Mouse (Mus musculus): ENCODE measurements around the gene Fbxo10. TPM values are rescaled to one million over a fixed set of nuclear protein-coding genes. Genes with fewer than 3 reads are reported as not detected.

Gene Fbxo10
- polyA plus RNA-seq (2014; fragmentation: Nextera tagmentation; extraction: Ambion mirVana), result 14.7 and 15.7 TPM in 2 replicates

DNA sequence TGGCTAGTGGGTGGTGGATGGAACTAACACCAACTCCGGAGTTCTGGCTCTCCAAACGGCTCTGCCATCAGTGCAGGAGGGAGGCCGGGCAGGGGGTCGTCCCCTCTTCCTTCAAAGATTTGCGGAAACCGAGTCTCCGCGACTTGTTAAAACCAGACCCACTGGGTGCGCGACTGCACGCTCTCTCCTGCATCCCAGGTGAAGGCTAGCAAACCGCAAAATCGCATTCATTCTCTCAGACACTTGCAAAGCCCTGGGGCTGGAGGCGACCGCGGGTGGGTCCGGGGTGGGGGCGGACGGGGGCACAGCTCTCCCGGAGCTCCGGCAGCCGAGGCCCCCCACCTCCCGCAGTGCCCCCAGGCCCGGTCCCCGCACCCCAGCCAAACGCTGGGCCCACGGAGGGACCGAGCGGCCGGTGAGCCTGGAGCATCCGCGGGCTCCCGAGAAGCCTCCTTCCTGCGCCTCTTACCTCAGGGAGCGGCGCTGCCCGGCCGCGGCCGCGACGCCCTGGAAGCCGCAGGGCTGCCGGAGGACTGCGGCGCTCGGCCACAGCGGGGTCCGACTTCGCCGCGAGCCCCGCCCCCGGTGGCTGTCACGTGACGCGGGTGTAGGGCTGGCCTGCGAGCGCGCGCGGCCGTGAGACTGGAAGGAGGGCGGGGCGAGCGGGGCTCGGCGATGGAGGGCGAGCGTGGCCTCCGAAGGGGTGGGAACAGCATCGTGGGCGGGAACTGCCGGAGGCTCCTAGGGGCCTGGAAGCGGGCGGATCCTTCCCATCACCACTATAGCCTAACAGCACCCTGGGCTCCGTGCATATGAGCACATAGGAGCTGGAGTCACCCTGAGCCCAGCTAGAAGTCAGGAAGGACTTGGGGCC, at the start of gene Fbxo10:
Gene Fbxo10, minus strand, starts transcription at position 584 of the 874 bp plus-strand sequence.
- ATAC-seq (ENCODE audit: low read depth) (peak; percentile 96), DNase-seq (ENCODE audit: low spot score) (peak; percentile 97)
- Histone ChIP-seq H3K9ac (ENCODE audit: low read depth, low read length) (peak within 1 kb of the TSS; percentile 95), H3K27me3 (replicated peaks; ENCODE audit: control insufficient read depth, insufficient read depth, low read length) (no peaks in the 10 kb centered on the region), H3K4me1 (ENCODE audit: control insufficient read depth, insufficient read depth, low read length) (peaks cover 8% of the 10 kb centered on the region), H3K4me2 (ENCODE audit: low read depth, low read length) (peak within 1 kb of the TSS; percentile 56), H3K36me3 (ENCODE audit: control insufficient read depth, insufficient read depth, low read length) (no peaks in the 10 kb centered on the region), H3K4me3 (ENCODE audit: low read depth, low read length) (peak within 1 kb of the TSS; percentile 97), H3K9me3 (ENCODE audit: control insufficient read depth, low read length) (no peaks in the 10 kb centered on the region), H3K27ac (replicated peaks; ENCODE audit: low read depth, low read length) (peak within 1 kb of the TSS; percentile 80)
- 1% methylated on average over 35 of the region's 77 CpGs for WGBS

DNA sequence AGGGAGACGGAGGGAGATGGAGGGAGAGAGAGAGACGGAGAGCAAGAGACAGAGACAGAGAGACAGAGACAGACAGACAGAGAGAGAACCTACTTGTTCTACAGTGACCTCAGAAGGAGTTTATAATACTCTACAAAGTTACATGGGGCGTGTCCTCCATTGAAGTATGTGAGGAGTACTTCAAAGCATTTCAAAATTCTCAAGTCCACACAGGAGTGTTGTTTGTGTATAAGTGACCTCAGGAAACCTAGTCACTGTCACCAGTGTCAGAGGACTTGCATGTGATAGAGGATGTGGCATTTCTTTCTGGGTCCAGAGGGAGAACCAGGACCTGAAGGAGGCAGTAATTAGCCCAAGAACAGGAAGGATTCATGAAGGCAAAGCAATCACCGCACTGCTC, 46.6 kb upstream of the Fbxo10 start:
- Histone ChIP-seq H3K9ac (ENCODE audit: low read depth, low read length) (no peak overlapping the region), H3K27ac (replicated peaks; ENCODE audit: low read depth, low read length) (no peak overlapping the region), H3K36me3 (ENCODE audit: control insufficient read depth, insufficient read depth, low read length) (no peaks in the 10 kb centered on the region), H3K4me1 (ENCODE audit: control insufficient read depth, insufficient read depth, low read length) (no peaks in the 10 kb centered on the region), H3K9me3 (ENCODE audit: control insufficient read depth, low read length) (no peaks in the 10 kb centered on the region), H3K27me3 (replicated peaks; ENCODE audit: control insufficient read depth, insufficient read depth, low read length) (no peaks in the 10 kb centered on the region), H3K4me3 (ENCODE audit: low read depth, low read length) (no peak overlapping the region), H3K4me2 (ENCODE audit: low read depth, low read length) (no peak overlapping the region)
- ATAC-seq (ENCODE audit: low read depth), result no peak
- 65% methylated on average over 4 of the region's 4 CpGs for WGBS
- no peak for DNase-seq (ENCODE audit: low spot score)

DNA sequence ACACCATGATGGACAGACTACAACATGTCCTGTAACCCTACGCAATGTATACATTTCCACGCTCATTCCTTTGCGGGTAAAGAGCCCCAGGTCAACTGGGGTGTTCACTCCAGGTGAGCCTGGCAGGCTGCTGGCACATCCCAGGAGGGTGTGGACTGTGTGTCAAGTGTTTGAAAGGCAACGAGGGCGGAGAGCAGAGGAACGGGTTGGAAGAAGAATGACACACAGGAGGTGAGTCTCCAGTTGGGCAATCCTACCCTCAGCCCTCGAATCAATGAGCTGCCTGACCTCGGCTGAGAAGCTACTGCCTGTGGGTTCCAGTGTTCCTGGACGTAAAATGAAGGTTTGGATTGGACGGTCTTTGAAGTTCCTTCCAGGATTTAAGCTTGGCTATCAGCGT, 36.9 kb upstream of the Fbxo10 start:
- H3K4me2 ChIP-seq (ENCODE audit: low read depth, low read length), result no peak overlapping the region
- H3K27me3 ChIP-seq (replicated peaks; ENCODE audit: control insufficient read depth, insufficient read depth, low read length), result no peaks in the 10 kb centered on the region
- H3K9me3 ChIP-seq (ENCODE audit: control insufficient read depth, low read length), result no peaks in the 10 kb centered on the region
- H3K36me3 ChIP-seq (ENCODE audit: control insufficient read depth, insufficient read depth, low read length), result no peaks in the 10 kb centered on the region
- WGBS, result 84% methylated on average over 11 of the region's 11 CpGs
- no peaks in the 10 kb centered on the region for H3K4me1 ChIP-seq (ENCODE audit: control insufficient read depth, insufficient read depth, low read length)
- H3K9ac ChIP-seq (ENCODE audit: low read depth, low read length), result no peak overlapping the region
- H3K27ac ChIP-seq (replicated peaks; ENCODE audit: low read depth, low read length), result no peak overlapping the region
- ATAC-seq (ENCODE audit: low read depth), result no peak
- no peak for DNase-seq (ENCODE audit: low spot score)
- no peak overlapping the region for H3K4me3 ChIP-seq (ENCODE audit: low read depth, low read length)

DNA sequence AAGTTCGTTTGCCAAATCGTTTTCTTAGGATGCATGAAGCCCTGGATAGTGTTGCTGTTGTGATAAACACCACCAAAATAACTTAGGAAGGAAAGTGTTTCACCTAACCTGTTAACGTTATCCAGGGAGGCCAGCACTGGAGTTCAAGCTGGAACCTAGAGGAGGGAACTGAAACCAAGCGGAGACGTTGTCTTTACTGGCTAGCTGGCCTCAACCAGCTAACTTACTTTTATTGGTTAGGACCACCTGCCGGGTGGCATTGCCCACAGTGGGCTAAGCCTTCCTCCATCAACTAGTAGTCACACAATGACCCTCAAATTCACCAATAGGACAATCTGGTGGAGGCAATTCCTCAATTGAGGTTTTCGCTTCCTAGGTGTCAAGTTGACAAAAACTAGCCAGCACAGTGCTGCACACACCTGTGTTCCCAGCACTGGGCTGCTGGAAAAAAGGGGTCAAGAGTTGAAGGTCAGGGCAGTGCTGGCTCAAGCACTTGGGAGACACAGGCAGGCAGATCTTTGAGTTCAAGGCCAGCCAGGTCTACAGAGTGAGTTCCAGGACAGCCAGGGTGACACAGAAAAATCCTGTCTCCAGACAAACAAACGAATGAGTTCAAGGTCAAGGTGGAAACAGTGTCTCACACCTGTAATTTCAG, 24.2 kb upstream of the Fbxo10 start:
- Histone ChIP-seq H3K9me3 (ENCODE audit: control insufficient read depth, low read length) (no peaks in the 10 kb centered on the region), H3K36me3 (ENCODE audit: control insufficient read depth, insufficient read depth, low read length) (peaks cover 15% of the 10 kb centered on the region; the same call in 1 of the 2 replicates), H3K9ac (ENCODE audit: low read depth, low read length) (no peak overlapping the region), H3K27ac (replicated peaks; ENCODE audit: low read depth, low read length) (no peak overlapping the region), H3K4me1 (ENCODE audit: control insufficient read depth, insufficient read depth, low read length) (peaks cover 8% of the 10 kb centered on the region), H3K27me3 (replicated peaks; ENCODE audit: control insufficient read depth, insufficient read depth, low read length) (no peaks in the 10 kb centered on the region), H3K4me3 (ENCODE audit: low read depth, low read length) (peak overlapping the region; percentile 86), H3K4me2 (ENCODE audit: low read depth, low read length) (peak overlapping the region; percentile 19; the same call in 1 of the 2 replicates)
- WGBS, result 68% methylated on average over 8 of the region's 8 CpGs
- ATAC-seq (ENCODE audit: low read depth) (no peak), DNase-seq (ENCODE audit: low spot score) (no peak)

DNA sequence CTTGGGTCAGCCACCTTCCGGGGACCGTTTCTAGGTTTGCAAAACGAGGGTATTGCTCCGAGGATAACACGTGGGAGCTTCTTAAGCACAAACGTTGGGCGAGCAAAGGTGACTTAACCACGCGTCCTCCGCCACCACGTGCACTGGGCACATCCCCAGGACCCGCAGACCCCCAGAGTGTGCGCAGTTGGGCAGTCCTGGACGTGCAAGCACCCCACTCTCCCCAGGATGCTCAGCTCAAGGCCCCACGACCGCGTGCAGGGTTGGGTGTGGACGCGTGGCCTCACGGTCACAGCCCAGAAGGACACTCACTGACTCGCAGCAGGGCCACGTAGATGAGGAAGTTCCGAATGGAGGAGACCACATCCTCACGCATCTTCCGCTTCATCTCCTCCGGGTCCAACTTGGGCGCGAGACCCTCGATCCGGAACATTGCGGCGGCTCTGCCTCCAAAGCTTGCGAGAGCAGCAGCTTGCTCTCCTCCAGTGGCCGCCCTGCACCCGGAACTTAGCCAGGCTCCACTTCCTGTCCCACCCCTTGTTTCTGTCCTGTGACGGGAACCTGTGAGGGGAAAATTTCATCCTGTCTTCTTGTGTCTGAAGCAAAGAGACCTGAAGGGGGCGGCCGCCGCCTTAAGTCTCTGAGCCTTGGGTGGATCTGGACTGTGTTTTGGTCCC, 23.3 kb upstream of the Fbxo10 start, which contains the start of gene Tomm5:
Gene Tomm5, minus strand, starts transcription at position 514 of the 677 bp plus-strand sequence.
- peak within 1 kb of the TSS; percentile 85 for H3K9ac ChIP-seq (ENCODE audit: low read depth, low read length)
- H3K27ac ChIP-seq (replicated peaks; ENCODE audit: low read depth, low read length), result peak within 1 kb of the TSS; percentile 40; the same call in 1 of the 2 replicates
- peak; percentile 99 for ATAC-seq (ENCODE audit: low read depth)
- WGBS, result under 1% methylated on average over 36 of the region's 39 CpGs
- H3K4me1 ChIP-seq (ENCODE audit: control insufficient read depth, insufficient read depth, low read length), result peaks cover 8% of the 10 kb centered on the region
- peaks cover 19% of the 10 kb centered on the region; the same call in 1 of the 2 replicates for H3K36me3 ChIP-seq (ENCODE audit: control insufficient read depth, insufficient read depth, low read length)
- DNase-seq (ENCODE audit: low spot score), result peak; percentile 97
- H3K4me2 ChIP-seq (ENCODE audit: low read depth, low read length), result peak within 1 kb of the TSS; percentile 85
- H3K4me3 ChIP-seq (ENCODE audit: low read depth, low read length), result peak within 1 kb of the TSS; percentile 86
- H3K9me3 ChIP-seq (ENCODE audit: control insufficient read depth, low read length), result no peaks in the 10 kb centered on the region
- no peaks in the 10 kb centered on the region for H3K27me3 ChIP-seq (replicated peaks; ENCODE audit: control insufficient read depth, insufficient read depth, low read length)

DNA sequence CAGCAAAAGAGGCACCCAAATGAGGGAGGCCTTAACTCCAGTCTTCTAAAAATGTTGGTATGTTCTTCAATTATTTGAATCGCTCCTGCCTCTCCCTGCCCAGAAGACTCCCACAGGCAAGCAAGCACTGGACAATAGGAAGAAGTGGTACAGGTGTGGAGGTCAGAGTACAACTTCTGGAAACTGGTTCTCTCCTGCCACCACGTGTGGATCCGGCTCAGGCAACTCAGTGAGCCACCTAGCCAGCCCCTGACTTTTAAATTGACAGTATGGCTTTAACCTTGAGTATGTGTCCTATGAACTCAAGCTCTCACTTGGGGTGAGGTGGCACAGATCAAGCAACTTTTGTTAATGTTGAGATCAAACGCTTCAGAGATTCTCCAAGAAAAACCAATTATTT, 22.7 kb upstream of the Fbxo10 start:
- H3K4me2 ChIP-seq (ENCODE audit: low read depth, low read length), result peak overlapping the region; percentile 85
- H3K27ac ChIP-seq (replicated peaks; ENCODE audit: low read depth, low read length), result no peak overlapping the region
- H3K4me1 ChIP-seq (ENCODE audit: control insufficient read depth, insufficient read depth, low read length), result peaks cover 8% of the 10 kb centered on the region
- H3K4me3 ChIP-seq (ENCODE audit: low read depth, low read length), result peak overlapping the region; percentile 86
- no peaks in the 10 kb centered on the region for H3K9me3 ChIP-seq (ENCODE audit: control insufficient read depth, low read length)
- ATAC-seq (ENCODE audit: low read depth), result no peak
- peak overlapping the region; percentile 85 for H3K9ac ChIP-seq (ENCODE audit: low read depth, low read length)
- 0% methylated on average over 4 of the region's 4 CpGs for WGBS
- peaks cover 19% of the 10 kb centered on the region; the same call in 1 of the 2 replicates for H3K36me3 ChIP-seq (ENCODE audit: control insufficient read depth, insufficient read depth, low read length)
- no peaks in the 10 kb centered on the region for H3K27me3 ChIP-seq (replicated peaks; ENCODE audit: control insufficient read depth, insufficient read depth, low read length)
- no peak for DNase-seq (ENCODE audit: low spot score)

DNA sequence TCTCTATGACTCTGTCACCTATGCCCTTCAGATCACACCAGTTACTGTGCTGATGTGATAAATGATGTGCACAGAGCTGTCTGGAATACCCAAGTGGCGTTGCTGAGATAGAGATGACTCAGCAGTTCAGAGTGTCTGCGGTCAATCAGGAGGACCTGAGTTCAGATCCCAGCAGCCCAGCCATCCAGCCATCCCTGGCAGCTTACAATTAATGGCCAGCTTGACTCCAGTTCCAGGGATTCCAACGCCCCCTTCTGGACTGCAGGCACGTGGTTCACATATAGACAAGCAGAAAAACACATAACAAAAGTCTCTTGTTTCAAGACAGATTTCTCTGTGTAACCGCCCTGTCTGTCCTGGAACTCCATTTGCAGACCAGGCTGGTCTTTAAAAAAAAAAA, 22.0 kb upstream of the Fbxo10 start:
- Histone ChIP-seq H3K4me3 (ENCODE audit: low read depth, low read length) (no peak overlapping the region; the same call in 1 of the 2 replicates), H3K4me2 (ENCODE audit: low read depth, low read length) (peak overlapping the region; percentile 85), H3K36me3 (ENCODE audit: control insufficient read depth, insufficient read depth, low read length) (peaks cover 21% of the 10 kb centered on the region; the same call in 1 of the 2 replicates), H3K27ac (replicated peaks; ENCODE audit: low read depth, low read length) (no peak overlapping the region), H3K27me3 (replicated peaks; ENCODE audit: control insufficient read depth, insufficient read depth, low read length) (no peaks in the 10 kb centered on the region), H3K4me1 (ENCODE audit: control insufficient read depth, insufficient read depth, low read length) (peaks cover 8% of the 10 kb centered on the region), H3K9ac (ENCODE audit: low read depth, low read length) (no peak overlapping the region), H3K9me3 (ENCODE audit: control insufficient read depth, low read length) (no peaks in the 10 kb centered on the region)
- DNase-seq (ENCODE audit: low spot score), result no peak
- 65% methylated on average over 5 of the region's 5 CpGs for WGBS
- no peak for ATAC-seq (ENCODE audit: low read depth)

DNA sequence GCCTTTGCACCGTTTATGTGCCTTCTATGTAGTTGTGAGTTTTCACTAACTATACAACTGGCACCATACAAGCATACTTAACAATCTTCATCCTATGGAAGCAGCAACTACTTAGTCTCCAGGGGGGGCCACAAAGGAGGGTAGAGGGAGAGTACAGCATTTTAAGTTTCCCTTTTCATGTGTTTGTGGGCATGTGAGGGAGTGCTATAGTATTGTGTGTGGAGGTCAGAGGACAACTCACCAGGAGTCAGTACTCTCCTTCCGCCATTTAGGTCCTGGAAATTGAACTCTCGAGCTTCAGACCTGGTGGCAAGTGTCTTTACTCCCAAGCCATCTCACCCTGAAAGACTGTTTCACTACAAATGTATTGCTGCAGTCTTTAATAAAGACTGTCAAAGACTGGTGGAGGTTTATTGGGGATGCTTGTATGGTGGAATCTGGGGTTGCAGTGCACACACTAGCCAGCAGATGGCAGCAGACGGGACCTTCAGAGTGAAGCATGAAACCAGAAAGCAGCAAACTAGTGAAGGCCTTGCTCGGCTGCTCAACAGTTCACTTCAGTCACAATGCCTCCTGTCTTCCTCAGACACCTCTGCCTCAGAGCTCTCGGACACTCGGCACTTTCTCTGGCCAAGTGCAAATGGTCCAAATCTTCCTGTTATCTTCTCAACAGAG, 12.9 kb upstream of the Fbxo10 start:
- Histone ChIP-seq H3K4me2 (ENCODE audit: low read depth, low read length) (no peak overlapping the region), H3K27ac (replicated peaks; ENCODE audit: low read depth, low read length) (no peak overlapping the region), H3K9me3 (ENCODE audit: control insufficient read depth, low read length) (no peaks in the 10 kb centered on the region), H3K4me3 (ENCODE audit: low read depth, low read length) (no peak overlapping the region), H3K9ac (ENCODE audit: low read depth, low read length) (no peak overlapping the region), H3K27me3 (replicated peaks; ENCODE audit: control insufficient read depth, insufficient read depth, low read length) (no peaks in the 10 kb centered on the region), H3K36me3 (ENCODE audit: control insufficient read depth, insufficient read depth, low read length) (0 out of 2 replicates have a peak, but pooled peaks cover 10% of the 10 kb centered on the region), H3K4me1 (ENCODE audit: control insufficient read depth, insufficient read depth, low read length) (no peaks in the 10 kb centered on the region)
- ATAC-seq (ENCODE audit: low read depth) (no peak), DNase-seq (ENCODE audit: low spot score) (peak; percentile 81)
- WGBS, result 28% methylated on average over 7 of the region's 7 CpGs

All from embryonic facial prominence, embryonic 14.5 days (tissue).